Mouse (Mus musculus) embryo, embryonic 10.5 days (tissue): ENCODE measurements at regions not wholly inside any gene's neighbourhood (a gene's known extent, or its start where the extent isn't known, plus 50 kb on each side); places are given as distances from the start of the nearest gene placed in this dataset.

ENCODE experiments used
- DNase-seq: peaks from one replicate; pipeline ENCODE4 v3.0.0-alpha.2; 2015; ENCODE audit warnings: low spot score

- DNase-seq = no peak
These were observed 119.6 kb downstream of the Fgf9 start for GRCm38 (mm10) chr14:58189948-58190347.

GRCm38 (mm10) chr14:58182869-58183268 lies 112.5 kb downstream of the Fgf9 start:
- no peak for DNase-seq

- DNase-seq = no peak
These were observed 110.4 kb downstream of the Fgf9 start for GRCm38 (mm10) chr14:58180724-58181123.

DNA sequence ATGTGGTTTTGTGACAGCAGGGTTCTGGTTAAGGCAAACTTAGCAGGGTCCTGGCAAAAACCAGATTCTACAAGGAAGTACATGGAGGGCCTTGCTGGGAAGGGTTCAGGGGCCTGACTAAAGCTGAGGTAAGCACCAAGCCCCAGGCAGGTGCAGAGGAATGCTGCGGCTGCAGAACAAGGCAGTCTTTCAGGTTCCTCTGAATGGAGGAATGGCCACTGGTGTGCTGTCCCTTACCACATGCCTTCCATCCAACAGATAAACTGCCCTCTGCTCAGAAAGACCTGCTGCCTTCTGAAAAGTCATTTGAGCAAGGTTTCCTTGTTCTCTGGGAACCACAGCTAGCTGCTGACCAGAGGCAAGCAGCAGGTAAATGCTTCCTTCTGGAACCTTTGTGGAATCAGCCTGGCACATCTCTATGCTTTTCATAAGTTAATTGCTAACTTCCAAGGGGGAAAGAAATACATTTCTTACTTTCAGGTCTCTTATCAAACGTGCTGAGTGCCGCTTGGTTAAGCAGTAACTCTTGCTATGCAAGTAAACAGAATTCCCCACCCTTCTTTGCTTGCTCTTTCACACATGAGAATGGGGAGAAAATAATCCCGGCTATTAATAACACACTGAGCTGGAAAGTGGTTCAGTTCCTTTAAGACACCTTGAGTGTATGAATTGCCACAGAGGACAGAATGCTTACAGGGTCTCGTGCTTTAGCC lies 105.5 kb downstream of the Fgf9 start:
- DNase-seq = no peak

GRCm38 (mm10) chr14:58174512-58174911 lies 104.2 kb downstream of the Fgf9 start:
- DNase-seq = no peak

GRCm38 (mm10) chr14:58168920-58169319 lies 98.6 kb downstream of the Fgf9 start:
- no peak for DNase-seq
